Mouse (Mus musculus) embryonic facial prominence, embryonic 10.5 days (tissue): ENCODE results near the gene Spocd1. TPM values are rescaled to one million over a fixed set of nuclear protein-coding genes. Genes with fewer than 3 reads are reported as not detected.
"Not testable (repeated sequence)": the region's sequence is repeated elsewhere in the genome, so short reads cannot be mapped to it uniquely, and the experiment has no call there.

ENCODE experiments used
- DNase-seq: peaks from one replicate; pipeline ENCODE4 v3.0.0-alpha.2; 2017; ENCODE audit warnings: low spot score
- H3K27ac ChIP-seq: fragments of 300-500 bp; sonication (generic); replicated peaks from 2 replicates; pipeline ENCODE4 v1.5.1; 2016; ENCODE audit warnings: mild to moderate bottlenecking
- H3K27me3 ChIP-seq: fragments of 300-500 bp; sonication (generic); replicated peaks from 2 replicates; pipeline ENCODE4 v1.6.1; 2016; ENCODE audit warnings: low read depth, mild to moderate bottlenecking; ENCODE audit not compliant: poor library complexity, severe bottlenecking
- H3K36me3 ChIP-seq: fragments of 300-500 bp; sonication (generic); replicated peaks from 2 replicates; pipeline ENCODE4 v1.6.1; 2016; ENCODE audit warnings: mild to moderate bottlenecking, moderate library complexity
- H3K4me1 ChIP-seq: fragments of 300-500 bp; sonication (generic); 2 replicates; pipeline ENCODE4 v1.6.1; 2016
- H3K4me3 ChIP-seq: fragments of 300-500 bp; sonication (generic); 2 replicates; pipeline ENCODE4 v1.5.1; 2016; ENCODE audit warnings: mild to moderate bottlenecking, moderate library complexity
- H3K9me3 ChIP-seq: fragments of 300-500 bp; sonication (generic); 2 replicates; pipeline ENCODE4 v1.6.1; 2016; ENCODE audit warnings: mild to moderate bottlenecking
- WGBS: fragments of 180-500 bp; shearing (Covaris S2); methylation state at CpG from one replicate; pipeline ENCODE4 v1.1.7; 2016; 5-methylcytosine and 5-hydroxymethylcytosine counted together
- polyA plus RNA-seq: library from polyadenylated mRNA; unstranded; fragments of >200 nt; fragmentation: Nextera tagmentation; extraction: Ambion mirVana; gene quantifications from 2 replicates; pipeline ENCODE4 v1.2.1, GENCODE M21; 2016

The Spocd1 gene
- polyA plus RNA-seq = not detected in 2 replicates

- 36% methylated on average over 4 of the region's 4 CpGs for WGBS
- Histone ChIP-seq H3K4me1 (peaks cover 15% of the 10 kb centered on the region), H3K27me3 (peaks cover 8% of the 10 kb centered on the region; the same call in 1 of the 2 replicates), H3K36me3 (no peaks in the 10 kb centered on the region), H3K4me3 (peak within 1 kb of the TSS; percentile 36), H3K27ac (0 out of 2 replicates have a peak within 1 kb of the TSS, but pooled peaks have one; percentile 10), H3K9me3 (0 out of 2 replicates have a peak, but pooled peaks cover 4% of the 10 kb centered on the region)
- no peak for DNase-seq
Measured at GRCm38 (mm10) chr4:129928949-129929348, at the start of gene Spocd1. Spocd1 (plus strand) TSS chr4:129929249.

- H3K27ac ChIP-seq = peak overlapping the region; percentile 54; the same call in 1 of the 2 replicates
- H3K9me3 ChIP-seq = no peaks in the 10 kb centered on the region
- H3K27me3 ChIP-seq = no peaks in the 10 kb centered on the region
- H3K36me3 ChIP-seq = no peaks in the 10 kb centered on the region
- H3K4me1 ChIP-seq = peaks cover 76% of the 10 kb centered on the region
- DNase-seq = no peak
- WGBS = 79% methylated on average over 7 of the region's 7 CpGs
- H3K4me3 ChIP-seq = no peak overlapping the region
Measured at GRCm38 (mm10) chr4:129880615-129881014, 48.4 kb upstream of the Spocd1 start.

GRCm38 (mm10) chr4:129881661-129882060 lies 47.4 kb upstream of the Spocd1 start:
- no peak overlapping the region for H3K4me3 ChIP-seq
- DNase-seq = no peak
- H3K36me3 ChIP-seq = no peaks in the 10 kb centered on the region
- peaks cover 66% of the 10 kb centered on the region for H3K4me1 ChIP-seq
- WGBS = 23% methylated on average over 3 of the region's 3 CpGs
- no peaks in the 10 kb centered on the region for H3K27me3 ChIP-seq
- H3K27ac ChIP-seq = peak overlapping the region; percentile 54
- no peaks in the 10 kb centered on the region for H3K9me3 ChIP-seq

- peak overlapping the region; percentile 62 for H3K27ac ChIP-seq
- H3K36me3 ChIP-seq = no peaks in the 10 kb centered on the region
- 36% methylated on average over 11 of the region's 11 CpGs for WGBS
- H3K9me3 ChIP-seq = no peaks in the 10 kb centered on the region
- peak; percentile 28 for DNase-seq
- H3K4me1 ChIP-seq = peaks cover 55% of the 10 kb centered on the region
- peak overlapping the region; percentile 19; the same call in 1 of the 2 replicates for H3K4me3 ChIP-seq
- no peaks in the 10 kb centered on the region for H3K27me3 ChIP-seq
Measured at GRCm38 (mm10) chr4:129882555-129883293, 46.3 kb upstream of the Spocd1 start.

GRCm38 (mm10) chr4:129884041-129884930 lies 44.8 kb upstream of the Spocd1 start:
- Histone ChIP-seq H3K36me3 (no peaks in the 10 kb centered on the region), H3K27ac (peak overlapping the region; percentile 66), H3K4me3 (no peak overlapping the region), H3K4me1 (peaks cover 40% of the 10 kb centered on the region), H3K27me3 (no peaks in the 10 kb centered on the region), H3K9me3 (no peaks in the 10 kb centered on the region)
- no peak for DNase-seq
- 71% methylated on average over 12 of the region's 12 CpGs for WGBS

- no peak for DNase-seq
- Histone ChIP-seq H3K4me3 (no peak overlapping the region), H3K36me3 (no peaks in the 10 kb centered on the region), H3K9me3 (no peaks in the 10 kb centered on the region), H3K27ac (no peak overlapping the region), H3K4me1 (peaks cover 3% of the 10 kb centered on the region; the same call in 1 of the 2 replicates), H3K27me3 (no peaks in the 10 kb centered on the region)
- WGBS = 80% methylated on average over 10 of the region's 10 CpGs
Measured at GRCm38 (mm10) chr4:129889661-129890060, 39.4 kb upstream of the Spocd1 start.

- H3K27me3 ChIP-seq = no peaks in the 10 kb centered on the region
- no peak overlapping the region for H3K27ac ChIP-seq
- peaks cover 3% of the 10 kb centered on the region; the same call in 1 of the 2 replicates for H3K4me1 ChIP-seq
- no peak for DNase-seq
- 88% methylated on average over 7 of the region's 7 CpGs for WGBS
- H3K36me3 ChIP-seq = no peaks in the 10 kb centered on the region
- no peaks in the 10 kb centered on the region for H3K9me3 ChIP-seq
- no peak overlapping the region for H3K4me3 ChIP-seq
Measured at GRCm38 (mm10) chr4:129890094-129890493, 39.0 kb upstream of the Spocd1 start.

GRCm38 (mm10) chr4:129894861-129895260 lies 34.2 kb upstream of the Spocd1 start:
- 93% methylated on average over 3 of the region's 3 CpGs for WGBS
- H3K4me1 ChIP-seq = peaks cover 3% of the 10 kb centered on the region; the same call in 1 of the 2 replicates
- H3K4me3 ChIP-seq = no peak overlapping the region
- H3K9me3 ChIP-seq = no peaks in the 10 kb centered on the region
- no peaks in the 10 kb centered on the region for H3K36me3 ChIP-seq
- DNase-seq = no peak
- H3K27ac ChIP-seq = no peak overlapping the region
- H3K27me3 ChIP-seq = no peaks in the 10 kb centered on the region

GRCm38 (mm10) chr4:129898815-129899214 lies 30.2 kb upstream of the Spocd1 start:
- not testable (repeated sequence) for H3K27ac ChIP-seq, DNase-seq, H3K4me3 ChIP-seq, H3K27me3 ChIP-seq, H3K9me3 ChIP-seq, H3K36me3 ChIP-seq, H3K4me1 ChIP-seq
- 95% methylated on average over 18 of the region's 18 CpGs for WGBS

GRCm38 (mm10) chr4:129902394-129902793 lies 26.7 kb upstream of the Spocd1 start:
- no peaks in the 10 kb centered on the region for H3K9me3 ChIP-seq
- H3K36me3 ChIP-seq = no peaks in the 10 kb centered on the region
- no peak for DNase-seq
- H3K4me3 ChIP-seq = no peak overlapping the region
- no peaks in the 10 kb centered on the region for H3K27me3 ChIP-seq
- H3K27ac ChIP-seq = no peak overlapping the region
- H3K4me1 ChIP-seq = peaks cover 25% of the 10 kb centered on the region
- WGBS = 89% methylated on average over 4 of the region's 4 CpGs

- Histone ChIP-seq H3K4me1 (peaks cover 25% of the 10 kb centered on the region), H3K9me3 (no peaks in the 10 kb centered on the region), H3K27ac (no peak overlapping the region), H3K36me3 (no peaks in the 10 kb centered on the region), H3K27me3 (no peaks in the 10 kb centered on the region), H3K4me3 (no peak overlapping the region)
- 76% methylated on average over 3 of the region's 3 CpGs for WGBS
- no peak for DNase-seq
Measured at GRCm38 (mm10) chr4:129903577-129903976, 25.5 kb upstream of the Spocd1 start.

GRCm38 (mm10) chr4:129905032-129905431 lies 24.0 kb upstream of the Spocd1 start:
- H3K4me1 ChIP-seq = peaks cover 30% of the 10 kb centered on the region
- H3K4me3 ChIP-seq = no peak overlapping the region
- H3K27ac ChIP-seq = peak overlapping the region; percentile 20; the same call in 1 of the 2 replicates
- no peaks in the 10 kb centered on the region for H3K9me3 ChIP-seq
- no peaks in the 10 kb centered on the region for H3K27me3 ChIP-seq
- WGBS = 85% methylated on average over 3 of the region's 3 CpGs
- DNase-seq = no peak
- H3K36me3 ChIP-seq = no peaks in the 10 kb centered on the region
